Mouse (Mus musculus): ENCODE measurements around the gene Lrrc1.
"Not testable (repeated sequence)": the region's sequence is repeated elsewhere in the genome, so short reads cannot be mapped to it uniquely, and the experiment has no call there.

Lrrc1 gene

GRCm38 (mm10) chr9:77544354-77545067, at the start of gene Lrrc1:
Gene Lrrc1 (minus strand): TSS chr9:77544870.
- peak; percentile 85 for DNase-seq

GRCm38 (mm10) chr9:77592423-77592822, 47.8 kb upstream of the Lrrc1 start:
- no peak for DNase-seq

- no peak for DNase-seq
Measured at GRCm38 (mm10) chr9:77589496-77589895, 44.8 kb upstream of the Lrrc1 start.

- DNase-seq, result no peak
Measured at GRCm38 (mm10) chr9:77587616-77588015, 42.9 kb upstream of the Lrrc1 start.

- DNase-seq, result no peak
Measured at GRCm38 (mm10) chr9:77586806-77587591, 42.3 kb upstream of the Lrrc1 start.

- DNase-seq, result no peak
Measured at GRCm38 (mm10) chr9:77584746-77585145, 40.1 kb upstream of the Lrrc1 start.

- no peak for DNase-seq
Measured at GRCm38 (mm10) chr9:77583302-77583701, 38.6 kb upstream of the Lrrc1 start.

GRCm38 (mm10) chr9:77579827-77580226, 35.2 kb upstream of the Lrrc1 start:
- no peak for DNase-seq

- DNase-seq, result no peak
Measured at GRCm38 (mm10) chr9:77577931-77578330, 33.3 kb upstream of the Lrrc1 start.

- DNase-seq, result no peak
Measured at GRCm38 (mm10) chr9:77577409-77577808, 32.7 kb upstream of the Lrrc1 start.

GRCm38 (mm10) chr9:77576320-77576719, 31.6 kb upstream of the Lrrc1 start:
- no peak for DNase-seq

- not testable (repeated sequence) for DNase-seq
Measured at GRCm38 (mm10) chr9:77574996-77575395, 30.3 kb upstream of the Lrrc1 start.

- DNase-seq, result no peak
Measured at GRCm38 (mm10) chr9:77571851-77572250, 27.2 kb upstream of the Lrrc1 start.

- DNase-seq, result no peak
Measured at GRCm38 (mm10) chr9:77568789-77569506, 24.3 kb upstream of the Lrrc1 start.

- no peak for DNase-seq
Measured at GRCm38 (mm10) chr9:77561827-77562226, 17.2 kb upstream of the Lrrc1 start.

- DNase-seq, result no peak
Measured at GRCm38 (mm10) chr9:77557963-77558362, 13.3 kb upstream of the Lrrc1 start.

GRCm38 (mm10) chr9:77557181-77557580, 12.5 kb upstream of the Lrrc1 start:
- DNase-seq, result no peak

GRCm38 (mm10) chr9:77556435-77556834, 11.8 kb upstream of the Lrrc1 start:
- DNase-seq, result no peak

- DNase-seq, result no peak
Measured at GRCm38 (mm10) chr9:77553465-77553864, 8.8 kb upstream of the Lrrc1 start.

- no peak for DNase-seq
Measured at GRCm38 (mm10) chr9:77551036-77551512, 6.4 kb upstream of the Lrrc1 start.

- DNase-seq, result no peak
Measured at GRCm38 (mm10) chr9:77546010-77546409, 1.3 kb upstream of the Lrrc1 start.

GRCm38 (mm10) chr9:77545068-77545421, 375 bp upstream of the Lrrc1 start:
- DNase-seq, result no peak

Data from right cerebral cortex, postnatal 4 days (tissue).